10 mouse cellular contexts compared by ENCODE assay signal in the genomic region with DNA sequence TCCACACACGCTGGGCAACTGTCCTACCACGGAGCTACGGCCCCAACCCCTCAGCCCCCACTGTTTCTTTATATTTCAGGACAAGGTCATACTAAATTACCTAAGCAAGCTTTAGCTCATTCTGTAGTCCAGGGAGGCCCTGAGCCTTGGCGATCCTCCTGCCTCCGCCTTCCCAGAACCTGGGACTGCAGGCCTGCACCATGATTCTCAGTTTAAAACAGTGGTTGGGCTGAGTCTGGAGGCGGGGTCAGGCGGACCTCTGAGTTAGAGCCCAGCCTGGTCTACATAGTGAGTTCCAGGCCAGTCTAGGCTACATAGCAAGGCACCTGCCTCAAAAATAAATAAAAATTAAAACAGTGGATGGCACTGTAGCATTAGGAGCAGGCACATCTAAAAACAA. TPM values are rescaled to one million over a fixed set of nuclear protein-coding genes. Genes with fewer than 3 reads are reported as not detected.
DNase-seq lines count a peak whose midpoint lies in the region; ATAC-seq and TF ChIP-seq lines count a peak whose summit lies in the region.
"Had no signal": no experiment of that assay in that cellular context is flagged by ENCODE, and none has a peak within 500 bp of the region (broad histone marks: within the 10 kb centered on the region; RNA-seq: fewer than 3 reads in every experiment).

No protein-coding gene starts in this region.

- H3K9ac ChIP-seq in forebrain, postnatal 0 days, result no peak overlapping the region
- H3K9ac ChIP-seq in forebrain, embryonic 14.5 days (ENCODE audit: low read length), result no peak overlapping the region
- no peak overlapping the region for H3K9ac ChIP-seq in heart, embryonic 12.5 days
- H3K9ac ChIP-seq in forebrain, embryonic 13.5 days, result no peak overlapping the region
- H3K9ac ChIP-seq: midbrain, embryonic 12.5 days had no signal

- H3K9me3 ChIP-seq in forebrain, postnatal 0 days (ENCODE audit: low read length), result no peaks in the 10 kb centered on the region
- no peaks in the 10 kb centered on the region for H3K9me3 ChIP-seq in forebrain, embryonic 14.5 days (replicated peaks; ENCODE audit: control insufficient read depth, low read length)
- H3K9me3 ChIP-seq in heart, embryonic 12.5 days (replicated peaks), result no peaks in the 10 kb centered on the region
- H3K9me3 ChIP-seq in forebrain, embryonic 13.5 days (replicated peaks), result no peaks in the 10 kb centered on the region

- no peaks in the 10 kb centered on the region for H3K4me1 ChIP-seq in forebrain, postnatal 0 days (ENCODE audit: insufficient read depth)
- H3K4me1 ChIP-seq in forebrain, embryonic 14.5 days (ENCODE audit: control insufficient read depth, insufficient read depth, low read length), result no peaks in the 10 kb centered on the region
- peaks cover 14% of the 10 kb centered on the region; the same call in 1 of the 2 replicates for H3K4me1 ChIP-seq in brown adipose tissue, adult 24 weeks (ENCODE audit: control insufficient read depth, insufficient read depth, insufficient read length, low read length)
- peaks cover 21% of the 10 kb centered on the region for H3K4me1 ChIP-seq in heart, embryonic 12.5 days (replicated peaks)
- H3K4me1 ChIP-seq in forebrain, embryonic 13.5 days, result no peaks in the 10 kb centered on the region
- H3K4me1 ChIP-seq: midbrain, embryonic 12.5 days had no signal

- no peaks in the 10 kb centered on the region for H3K27me3 ChIP-seq in forebrain, postnatal 0 days (ENCODE audit: insufficient read depth, low read length)
- H3K27me3 ChIP-seq in forebrain, embryonic 14.5 days (replicated peaks; ENCODE audit: control insufficient read depth, insufficient read depth, low read length), result no peaks in the 10 kb centered on the region
- H3K27me3 ChIP-seq in heart, embryonic 12.5 days (replicated peaks), result no peaks in the 10 kb centered on the region
- no peaks in the 10 kb centered on the region for H3K27me3 ChIP-seq in forebrain, embryonic 13.5 days
- H3K27me3 ChIP-seq: midbrain, embryonic 12.5 days had no signal

- H3K4me3 ChIP-seq in forebrain, postnatal 0 days (ENCODE audit: low read depth, low read length), result no peak overlapping the region
- H3K4me3 ChIP-seq in forebrain, embryonic 14.5 days (ENCODE audit: low read depth, low read length), result no peak overlapping the region
- no peak overlapping the region for H3K4me3 ChIP-seq in brown adipose tissue, adult 24 weeks (ENCODE audit: insufficient read depth, low read depth, low read length)
- no peak overlapping the region for H3K4me3 ChIP-seq in heart, embryonic 12.5 days
- no peak overlapping the region for H3K4me3 ChIP-seq in forebrain, embryonic 13.5 days
- H3K4me3 ChIP-seq: midbrain, embryonic 12.5 days had no signal

- H3K4me2 ChIP-seq in forebrain, postnatal 0 days (ENCODE audit: low read depth), result no peak overlapping the region
- H3K4me2 ChIP-seq in forebrain, embryonic 14.5 days (ENCODE audit: low read length), result no peak overlapping the region
- H3K4me2 ChIP-seq in heart, embryonic 12.5 days, result no peak overlapping the region
- no peak overlapping the region for H3K4me2 ChIP-seq in forebrain, embryonic 13.5 days
- H3K4me2 ChIP-seq: midbrain, embryonic 12.5 days had no signal

- H3K27ac ChIP-seq in forebrain, postnatal 0 days (ENCODE audit: low read depth, low read length), result no peak overlapping the region
- no peak overlapping the region for H3K27ac ChIP-seq in forebrain, embryonic 14.5 days (ENCODE audit: low read depth, low read length)
- H3K27ac ChIP-seq in brown adipose tissue, adult 24 weeks (replicated peaks; ENCODE audit: low read depth, low read length), result peak overlapping the region; percentile 78
- H3K27ac ChIP-seq in heart, embryonic 12.5 days (ENCODE audit: poor library complexity, severe bottlenecking), result peak overlapping the region; percentile 77
- H3K27ac ChIP-seq in forebrain, embryonic 13.5 days, result no peak overlapping the region
- H3K27ac ChIP-seq: midbrain, embryonic 12.5 days had no signal

- peak; percentile 23; the same call in 1 of the 2 replicates for ATAC-seq in forebrain, postnatal 0 days
- ATAC-seq in forebrain, embryonic 14.5 days, result no peak
- ATAC-seq in heart, embryonic 12.5 days (ENCODE audit: insufficient number of reproducible peaks, low FRiP score), result no peak
- no peak for ATAC-seq in forebrain, embryonic 13.5 days

- WGBS in forebrain, postnatal 0 days, result 51% methylated on average over 7 of the region's 7 CpGs
- 53% methylated on average over 7 of the region's 7 CpGs for WGBS in forebrain, embryonic 14.5 days
- WGBS in heart, embryonic 12.5 days, result 45% methylated on average over 7 of the region's 7 CpGs
- 48% methylated on average over 7 of the region's 7 CpGs for WGBS in forebrain, embryonic 13.5 days

- intact Hi-C loops in left cerebral cortex, postnatal 36 days (cut with DNase I), result no loop called here

- TF ChIP-seq CTCF in forebrain, postnatal 0 days (IDR thresholded peaks at IDR 0.05; ENCODE audit: low read depth), result no peak

- peaks cover 53% of the 10 kb centered on the region for H3K36me3 ChIP-seq in forebrain, postnatal 0 days (ENCODE audit: insufficient read depth)
- H3K36me3 ChIP-seq in forebrain, embryonic 14.5 days (ENCODE audit: control insufficient read depth, insufficient read depth, low read length), result peaks cover 34% of the 10 kb centered on the region
- H3K36me3 ChIP-seq in heart, embryonic 12.5 days, result peaks cover 85% of the 10 kb centered on the region
- H3K36me3 ChIP-seq in forebrain, embryonic 13.5 days (ENCODE audit: poor library complexity, severe bottlenecking), result peaks cover 47% of the 10 kb centered on the region

- DNase-seq in forebrain, postnatal 0 days, result no peak
- DNase-seq in forebrain, embryonic 14.5 days (ENCODE audit: low spot score), result no peak
- DNase-seq in liver, result peak; percentile 27
- no peak for DNase-seq in urinary bladder, postnatal 10 days (ENCODE audit: low spot score)
- no peak for DNase-seq in left cerebral cortex, postnatal 36 days (ENCODE audit: low spot score in 2 of 2)

RNA-seq across cellular contexts. Expression of gene Gpx3, which starts 19.5 kb away (rescaled TPM):
- 7.1 and 16.0 TPM in 2 replicates for total RNA-seq in forebrain, postnatal 0 days (2014; rRNA removed)
- 35.0 and 44.0 TPM in 2 replicates for polyA plus RNA-seq in forebrain, postnatal 0 days (2015; fragmentation: Nextera tagmentation; extraction: Ambion mirVana)
- polyA plus RNA-seq in forebrain, embryonic 14.5 days (2014; fragmentation: Nextera tagmentation; extraction: Ambion mirVana), result 19.4 and 24.4 TPM in 2 replicates
- polyA plus RNA-seq in brown adipose tissue, adult 24 weeks (2012; ENCODE audit: insufficient read depth, insufficient read length, missing spikeins), result 1,156 and 2,121 TPM in 2 replicates
- 1,404 and 1,433 TPM in 2 replicates for polyA plus RNA-seq in heart, embryonic 12.5 days (2016; fragmentation: Nextera tagmentation; extraction: Ambion mirVana)
- 17.9 and 20.8 TPM in 2 replicates for polyA plus RNA-seq in forebrain, embryonic 13.5 days (2015; fragmentation: Nextera tagmentation; extraction: Ambion mirVana)
- 1 to 10 TPM; 7.9 to 8.9 TPM for total RNA-seq in left cerebral cortex, postnatal 36 days (2021)
- total RNA-seq: hematopoietic stem cell, adult 5-6 weeks had no signal

RNA-seq across cellular contexts. Expression of gene Tnip1, which starts 40.9 kb away (rescaled TPM):
- 9.8 and 14.9 TPM in 2 replicates for total RNA-seq in forebrain, postnatal 0 days (2014; rRNA removed)
- polyA plus RNA-seq in forebrain, postnatal 0 days (2015; fragmentation: Nextera tagmentation; extraction: Ambion mirVana), result 13.0 and 16.6 TPM in 2 replicates
- 8.1 and 9.6 TPM in 2 replicates for polyA plus RNA-seq in forebrain, embryonic 14.5 days (2014; fragmentation: Nextera tagmentation; extraction: Ambion mirVana)
- polyA plus RNA-seq in brown adipose tissue, adult 24 weeks (2012; ENCODE audit: insufficient read depth, insufficient read length, missing spikeins), result 16.0 and 16.9 TPM in 2 replicates
- 23.1 and 23.6 TPM in 2 replicates for polyA plus RNA-seq in heart, embryonic 12.5 days (2016; fragmentation: Nextera tagmentation; extraction: Ambion mirVana)
- polyA plus RNA-seq in forebrain, embryonic 13.5 days (2015; fragmentation: Nextera tagmentation; extraction: Ambion mirVana), result 10.4 and 10.8 TPM in 2 replicates
- total RNA-seq in left cerebral cortex, postnatal 36 days (2021), result 10 to 100 TPM; 37.5 to 42.0 TPM

RNA-seq across cellular contexts. Expression of gene Hint1, which starts 55.6 kb away (rescaled TPM):
- 622 and 776 TPM in 2 replicates for total RNA-seq in forebrain, postnatal 0 days (2014; rRNA removed)
- 1,041 and 1,347 TPM in 2 replicates for polyA plus RNA-seq in forebrain, postnatal 0 days (2015; fragmentation: Nextera tagmentation; extraction: Ambion mirVana)
- 757 and 875 TPM in 2 replicates for polyA plus RNA-seq in forebrain, embryonic 14.5 days (2014; fragmentation: Nextera tagmentation; extraction: Ambion mirVana)
- 558 and 608 TPM in 2 replicates for polyA plus RNA-seq in brown adipose tissue, adult 24 weeks (2012; ENCODE audit: insufficient read depth, insufficient read length, missing spikeins)
- polyA plus RNA-seq in heart, embryonic 12.5 days (2016; fragmentation: Nextera tagmentation; extraction: Ambion mirVana), result 743 and 765 TPM in 2 replicates
- 829 and 971 TPM in 2 replicates for polyA plus RNA-seq in forebrain, embryonic 13.5 days (2015; fragmentation: Nextera tagmentation; extraction: Ambion mirVana)
- total RNA-seq in left cerebral cortex, postnatal 36 days (2021), result 100 to 1,000 TPM; 231 to 246 TPM

Comparison
In these comparisons a context has a peak if more than half of its experiments do, and no peak if none do; other contexts are left out.
1. H3K27ac ChIP-seq: peak in brown adipose tissue, adult 24 weeks (single experiment) and heart, embryonic 12.5 days (single experiment); none in forebrain, postnatal 0 days (single experiment), forebrain, embryonic 14.5 days (single experiment) and forebrain, embryonic 13.5 days (single experiment).
2. RNA of gene Gpx3, which starts 19.5 kb away (polyA plus RNA-seq): 1,404 to 1,433 TPM in heart, embryonic 12.5 days and 1,156 to 2,121 TPM in brown adipose tissue, adult 24 weeks; 35.0 to 44.0 TPM in forebrain, postnatal 0 days, 19.4 to 24.4 TPM in forebrain, embryonic 14.5 days and 17.9 to 20.8 TPM in forebrain, embryonic 13.5 days; every median in the first group is over 10 times any median in the second.